Mouse (Mus musculus) lung, embryonic 14.5 days (tissue): ENCODE measurements around the gene Scgb2b20. TPM values are rescaled to one million over a fixed set of nuclear protein-coding genes. Genes with fewer than 3 reads are reported as not detected.
"Not testable (repeated sequence)": the region's sequence is repeated elsewhere in the genome, so short reads cannot be mapped to it uniquely, and the experiment has no call there.

ENCODE experiments used
- ATAC-seq: fragments of 200-750 bp; cut with Nextera tagmentation; 2 replicates; pipeline ENCODE4 v1.8.0; 2017; ENCODE audit warnings: mild to moderate bottlenecking, moderate TSS enrichment, moderate library complexity; ENCODE audit not compliant: insufficient read depth
- DNase-seq: peaks from one replicate; pipeline ENCODE4 v3.0.0-alpha.2; 2015
- H3K27ac ChIP-seq: fragments of 300-500 bp; sonication (generic); 2 replicates; pipeline ENCODE4 v1.5.1; 2014; ENCODE audit warnings: low read depth, mild to moderate bottlenecking, moderate library complexity
- H3K27me3 ChIP-seq: fragments of 300-500 bp; sonication (generic); 2 replicates; pipeline ENCODE4 v1.6.1; 2014; ENCODE audit warnings: low read length, control low read depth; ENCODE audit not compliant: insufficient read depth
- H3K36me3 ChIP-seq: fragments of 300-500 bp; sonication (generic); 2 replicates; pipeline ENCODE4 v1.6.1; 2014; ENCODE audit warnings: control low read depth; ENCODE audit not compliant: insufficient read depth
- H3K4me1 ChIP-seq: fragments of 300-500 bp; sonication (generic); 2 replicates; pipeline ENCODE4 v1.6.1; 2014; ENCODE audit warnings: antibody characterized with exemption, control low read depth; ENCODE audit not compliant: insufficient read depth
- H3K4me2 ChIP-seq: fragments of 300-500 bp; sonication (generic); 2 replicates; pipeline ENCODE4 v1.6.1; 2014; ENCODE audit warnings: mild to moderate bottlenecking
- H3K4me3 ChIP-seq: fragments of 300-500 bp; sonication (generic); 2 replicates; pipeline ENCODE4 v1.5.1; 2014; ENCODE audit warnings: low read depth, low read length
- H3K9ac ChIP-seq: fragments of 300-500 bp; sonication (generic); 2 replicates; pipeline ENCODE4 v1.6.1; 2014
- H3K9me3 ChIP-seq: fragments of 300-500 bp; sonication (generic); 2 replicates; pipeline ENCODE4 v1.6.1; 2016; ENCODE audit warnings: low read depth, low read length, control low read depth
- CTCF ChIP-seq: IDR thresholded peaks from 2 replicates; pipeline ENCODE4 v1.5.1; 2016; ENCODE audit warnings: antibody characterized with exemption, low read depth
- WGBS: fragments of 180-500 bp; shearing (Covaris S2); extraction: QIAGEN DNeasy Blood & Tissue Kit; methylation state at CpG from one replicate; pipeline ENCODE4 v1.1.7; 2014; 5-methylcytosine and 5-hydroxymethylcytosine counted together
- polyA plus RNA-seq: library from polyadenylated mRNA; unstranded; fragments of >200 nt; fragmentation: Nextera tagmentation; extraction: Ambion mirVana; gene quantifications from 2 replicates; pipeline ENCODE4 v1.2.1, GENCODE M21; 2014

Gene Scgb2b20
- polyA plus RNA-seq, result not detected in 2 replicates

DNA sequence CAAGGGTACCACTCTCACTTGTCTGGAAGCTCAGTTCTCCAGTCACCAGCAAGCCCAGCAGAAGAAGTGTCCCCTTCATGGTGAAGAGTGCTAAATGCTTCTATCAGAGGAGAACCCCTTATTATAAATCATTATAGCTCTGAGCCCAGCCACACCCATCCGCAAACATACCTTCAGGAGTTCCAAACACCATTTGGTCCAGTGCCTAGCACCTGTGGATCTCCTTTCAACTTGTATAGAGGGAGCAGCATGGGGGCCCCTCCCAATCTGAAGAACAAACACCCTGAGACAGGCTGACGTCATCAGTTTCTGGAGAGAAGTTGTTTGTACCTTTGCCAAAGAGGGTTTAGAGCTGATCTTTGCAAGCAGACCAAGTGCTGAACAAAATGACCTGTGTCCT lies at the start of gene Scgb2b20:
Gene Scgb2b20, minus strand, starts transcription at position 101 of the 400 bp plus-strand sequence.
- not testable (repeated sequence) for ATAC-seq, H3K4me3 ChIP-seq, H3K36me3 ChIP-seq, H3K9ac ChIP-seq, H3K27me3 ChIP-seq, H3K9me3 ChIP-seq, DNase-seq, H3K4me2 ChIP-seq, H3K4me1 ChIP-seq, H3K27ac ChIP-seq
- 74% methylated on average over 2 of the region's 2 CpGs for WGBS

DNA sequence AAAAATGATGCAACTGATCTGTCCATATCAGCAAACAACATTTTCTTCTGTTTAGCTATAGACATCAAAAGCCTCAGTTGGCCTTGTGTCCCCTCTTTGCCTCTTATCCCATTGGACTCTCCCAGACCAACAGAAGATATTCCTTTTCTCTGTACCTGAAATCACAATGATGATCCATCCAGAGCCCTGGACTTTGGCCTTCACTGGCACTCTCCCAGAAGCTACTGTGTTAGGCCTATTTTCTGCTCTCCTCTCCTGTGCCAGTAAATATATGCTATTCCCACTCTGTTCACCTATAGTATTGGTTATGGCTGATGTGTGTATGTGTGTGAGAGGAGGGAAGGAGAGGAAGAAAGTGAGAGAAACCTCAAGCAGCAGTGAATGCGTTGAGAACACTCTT lies 43.6 kb upstream of the Scgb2b20 start:
- H3K4me1 ChIP-seq, ATAC-seq, H3K9me3 ChIP-seq, H3K4me3 ChIP-seq, H3K27me3 ChIP-seq, H3K4me2 ChIP-seq, H3K27ac ChIP-seq, DNase-seq, H3K36me3 ChIP-seq, H3K9ac ChIP-seq: not testable (repeated sequence)
- 50% methylated on average over 1 of the region's 1 CpGs for WGBS

DNA sequence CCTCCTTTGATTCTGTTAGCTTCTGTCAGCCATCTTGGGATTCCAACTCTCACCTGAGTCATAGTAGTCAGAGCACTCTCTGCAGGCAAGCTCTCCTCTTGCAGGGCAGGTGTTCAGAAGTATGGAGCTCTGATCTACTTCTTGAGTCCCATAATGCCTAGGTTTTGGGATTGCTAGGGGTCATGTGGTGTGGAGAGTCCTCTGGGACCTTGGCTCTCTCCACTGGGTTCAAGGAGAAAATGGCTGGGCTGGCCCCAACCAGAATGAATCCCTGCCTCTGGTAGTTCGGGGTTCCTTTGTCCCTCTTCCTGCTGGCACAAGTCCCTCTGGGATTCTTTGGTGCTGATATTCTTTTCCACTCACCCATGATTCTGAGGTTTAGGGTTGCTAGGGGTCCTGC lies 35.5 kb upstream of the Scgb2b20 start:
- Histone ChIP-seq H3K4me3 (no peak overlapping the region), H3K4me2 (no peak overlapping the region), H3K9ac (no peak overlapping the region), H3K27ac (no peak overlapping the region), H3K36me3 (no peaks in the 10 kb centered on the region), H3K4me1 (no peaks in the 10 kb centered on the region), H3K9me3 (no peaks in the 10 kb centered on the region), H3K27me3 (no peaks in the 10 kb centered on the region)
- TF ChIP-seq CTCF, result no peak
- 71% methylated on average over 1 of the region's 1 CpGs for WGBS
- DNase-seq (no peak), ATAC-seq (no peak)

DNA sequence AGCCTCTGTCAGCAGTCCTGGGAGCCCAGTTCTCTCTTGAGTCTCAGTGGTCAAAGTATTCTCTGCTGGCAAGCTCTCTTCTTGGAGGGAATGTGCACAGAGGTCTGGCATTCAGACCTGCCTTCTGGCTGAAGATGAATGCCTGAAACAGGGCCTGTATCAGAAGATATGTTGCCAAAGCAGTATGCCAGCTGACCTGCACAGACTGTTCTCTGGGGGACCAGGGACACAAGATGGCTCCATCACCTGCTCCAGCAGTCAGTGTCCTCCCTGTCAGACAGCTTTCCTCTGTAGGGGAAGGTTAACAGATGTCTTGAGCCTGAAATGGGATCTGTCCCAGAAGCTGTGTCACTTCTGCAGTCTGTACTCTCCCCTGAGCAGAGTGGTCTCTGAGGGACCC lies 33.6 kb upstream of the Scgb2b20 start:
- H3K4me2 ChIP-seq, H3K4me1 ChIP-seq, H3K4me3 ChIP-seq, H3K36me3 ChIP-seq, DNase-seq, H3K9ac ChIP-seq, H3K27me3 ChIP-seq, ATAC-seq, H3K9me3 ChIP-seq, H3K27ac ChIP-seq: not testable (repeated sequence)

DNA sequence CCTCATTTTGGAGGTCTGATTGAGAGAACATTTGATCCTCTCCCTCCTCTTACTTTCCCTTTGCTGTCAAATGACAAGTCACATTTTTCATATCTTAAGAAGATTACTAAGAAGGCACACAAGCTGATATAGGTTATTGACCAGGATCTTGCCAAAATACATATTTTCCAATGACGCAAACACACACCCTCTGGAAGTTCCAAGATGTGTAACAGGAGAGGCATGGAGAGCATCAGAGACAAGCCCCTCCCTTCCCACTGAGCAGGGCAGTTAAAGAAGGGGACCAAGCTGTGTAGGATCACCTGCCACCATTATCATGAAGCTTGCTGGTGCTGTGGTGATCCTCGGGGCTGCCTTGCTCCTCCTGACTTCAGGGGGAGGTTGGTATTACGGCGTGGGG lies 6.8 kb upstream of the Scgb2b20 start, which contains the start of gene Scgb1b20:
Gene Scgb1b20, plus strand, starts transcription at position 301 of the 400 bp plus-strand sequence.
- not testable (repeated sequence) for H3K4me3 ChIP-seq, H3K27me3 ChIP-seq, ATAC-seq, H3K27ac ChIP-seq, H3K36me3 ChIP-seq, H3K9ac ChIP-seq, H3K4me1 ChIP-seq, H3K4me2 ChIP-seq, H3K9me3 ChIP-seq, DNase-seq
- 77% methylated on average over 4 of the region's 4 CpGs for WGBS

Other genes starting within 250 kb of the Scgb2b20 start
- gene Scgb2b18, start 192.5 kb downstream of the Scgb2b20 start, polyA plus RNA-seq, result not detected in 2 replicates
- not detected in 2 replicates for gene Scgb1b18, start 180.8 kb downstream of the Scgb2b20 start, polyA plus RNA-seq
- gene Scgb2b19, start 86.0 kb downstream of the Scgb2b20 start, polyA plus RNA-seq, result not detected in 2 replicates
- not detected in 2 replicates for gene Scgb1b19, start 79.0 kb downstream of the Scgb2b20 start, polyA plus RNA-seq
- gene Scgb1b20, start 6.9 kb upstream of the Scgb2b20 start, polyA plus RNA-seq, result not detected in 2 replicates
- not detected in 2 replicates for gene Scgb2b21, start 154.1 kb upstream of the Scgb2b20 start, polyA plus RNA-seq